Mouse (Mus musculus): ENCODE measurements around the gene Rps16. TPM values are rescaled to one million over a fixed set of nuclear protein-coding genes. Genes with fewer than 3 reads are reported as not detected.

Gene Rps16
- total RNA-seq, 2 experiments from 2014 or later = 385 to 425 TPM

GRCm38 (mm10) chr7:28373131-28373581, 22.7 kb downstream of the Rps16 start:
- peak; percentile 89 for DNase-seq (ENCODE audit: low spot score)

- DNase-seq (ENCODE audit: low spot score) = no peak
Observed at GRCm38 (mm10) chr7:28373891-28374495, 23.5 kb downstream of the Rps16 start.

GRCm38 (mm10) chr7:28374647-28375046, 24.2 kb downstream of the Rps16 start:
- no peak for DNase-seq (ENCODE audit: low spot score)

- peak; percentile 94 for DNase-seq (ENCODE audit: low spot score)
Observed at GRCm38 (mm10) chr7:28375176-28375921, 24.9 kb downstream of the Rps16 start.

- DNase-seq (ENCODE audit: low spot score) = peak; percentile 92
Observed at GRCm38 (mm10) chr7:28376011-28376771, 25.7 kb downstream of the Rps16 start.

GRCm38 (mm10) chr7:28377190-28378065, 27.0 kb downstream of the Rps16 start:
- peak; percentile 43 for DNase-seq (ENCODE audit: low spot score)

- peak; percentile 76 for DNase-seq (ENCODE audit: low spot score)
Observed at GRCm38 (mm10) chr7:28378066-28378690, 27.7 kb downstream of the Rps16 start.

- DNase-seq (ENCODE audit: low spot score) = peak; percentile 96
Observed at GRCm38 (mm10) chr7:28378769-28379651, 28.6 kb downstream of the Rps16 start.

GRCm38 (mm10) chr7:28380237-28381016, 30.0 kb downstream of the Rps16 start, which contains the start of gene Zfp36:
TSS of gene Zfp36 (minus strand) at chr7:28380253.
- DNase-seq (ENCODE audit: low spot score) = no peak

GRCm38 (mm10) chr7:28381017-28381790, 30.8 kb downstream of the Rps16 start:
- DNase-seq (ENCODE audit: low spot score) = peak; percentile 90

GRCm38 (mm10) chr7:28381938-28382337, 31.5 kb downstream of the Rps16 start:
- peak; percentile 86 for DNase-seq (ENCODE audit: low spot score)

- DNase-seq (ENCODE audit: low spot score) = peak; percentile 32
Observed at GRCm38 (mm10) chr7:28382347-28382951, 32.0 kb downstream of the Rps16 start.

GRCm38 (mm10) chr7:28382981-28383396, 32.5 kb downstream of the Rps16 start:
- DNase-seq (ENCODE audit: low spot score) = peak; percentile 47

GRCm38 (mm10) chr7:28383606-28384005, 33.2 kb downstream of the Rps16 start:
- DNase-seq (ENCODE audit: low spot score) = no peak

GRCm38 (mm10) chr7:28384162-28384561, 33.7 kb downstream of the Rps16 start:
- DNase-seq (ENCODE audit: low spot score) = no peak

GRCm38 (mm10) chr7:28385196-28385595, 34.7 kb downstream of the Rps16 start:
- no peak for DNase-seq (ENCODE audit: low spot score)

GRCm38 (mm10) chr7:28386007-28386406, 35.6 kb downstream of the Rps16 start:
- peak; percentile 45 for DNase-seq (ENCODE audit: low spot score)

Measured in gastrocnemius, adult 18-20 months (tissue).